Mouse (Mus musculus): Measurements from ENCODE around the gene Tie1.
"Not testable (repeated sequence)": the region's sequence is repeated elsewhere in the genome, so short reads cannot be mapped to it uniquely, and the experiment has no call there.

Gene Tie1

DNA sequence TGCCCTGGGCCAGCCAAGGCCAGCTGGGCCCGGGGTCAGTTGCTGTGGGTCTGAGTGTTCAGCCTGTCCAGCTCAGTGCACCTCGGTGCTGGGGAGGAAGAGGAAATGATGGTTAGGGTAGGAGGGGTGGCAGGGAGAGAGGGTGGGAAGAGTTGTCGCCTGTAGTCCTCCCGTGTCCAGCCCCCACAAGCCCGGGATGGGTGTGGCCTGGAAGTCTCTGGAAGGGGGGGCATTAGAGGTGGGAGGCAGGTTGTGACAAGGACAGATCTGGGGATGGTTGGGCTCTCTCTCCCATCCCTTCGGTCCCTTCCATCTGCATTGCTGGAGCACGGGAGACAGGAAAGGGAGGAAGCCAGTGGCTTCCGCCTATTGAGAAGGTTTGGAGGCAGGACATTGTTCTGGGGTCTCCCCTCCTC lies at the start of gene Tie1:
Gene Tie1, minus strand, starts transcription at position 345 of the 416 bp plus-strand sequence.
- no peak for DNase-seq

GRCm38 (mm10) chr4:118537801-118538200 lies 47.9 kb upstream of the Tie1 start:
- no peak for DNase-seq

- DNase-seq, result no peak
These were observed 45.7 kb upstream of the Tie1 start for GRCm38 (mm10) chr4:118535610-118536009.

GRCm38 (mm10) chr4:118533605-118534004 lies 43.7 kb upstream of the Tie1 start:
- DNase-seq, result no peak

GRCm38 (mm10) chr4:118533156-118533555 lies 43.3 kb upstream of the Tie1 start:
- DNase-seq, result no peak

DNA sequence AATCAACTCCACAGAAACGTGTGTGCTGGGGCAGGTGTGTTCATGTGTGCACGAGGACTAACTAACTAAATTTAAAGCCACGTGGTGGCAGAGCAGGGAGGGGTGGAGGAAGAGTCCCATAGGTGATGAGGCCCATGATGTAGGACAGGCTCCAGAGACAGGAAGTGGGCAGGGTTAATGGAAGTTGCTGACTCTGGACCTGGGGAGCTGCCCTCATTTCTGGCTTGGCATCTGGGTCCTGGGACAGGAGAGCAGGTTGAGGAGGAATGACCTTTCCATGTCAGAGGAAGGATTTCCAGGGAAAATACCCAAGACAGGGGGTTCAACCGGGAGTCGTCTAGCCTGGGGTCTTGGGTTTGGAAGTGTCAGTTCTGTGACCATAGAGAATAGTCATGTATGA lies 42.8 kb upstream of the Tie1 start:
- no peak for DNase-seq

GRCm38 (mm10) chr4:118527720-118528119 lies 37.9 kb upstream of the Tie1 start:
- DNase-seq, result no peak

- no peak for DNase-seq
These were observed 37.4 kb upstream of the Tie1 start for GRCm38 (mm10) chr4:118527335-118527681.

DNA sequence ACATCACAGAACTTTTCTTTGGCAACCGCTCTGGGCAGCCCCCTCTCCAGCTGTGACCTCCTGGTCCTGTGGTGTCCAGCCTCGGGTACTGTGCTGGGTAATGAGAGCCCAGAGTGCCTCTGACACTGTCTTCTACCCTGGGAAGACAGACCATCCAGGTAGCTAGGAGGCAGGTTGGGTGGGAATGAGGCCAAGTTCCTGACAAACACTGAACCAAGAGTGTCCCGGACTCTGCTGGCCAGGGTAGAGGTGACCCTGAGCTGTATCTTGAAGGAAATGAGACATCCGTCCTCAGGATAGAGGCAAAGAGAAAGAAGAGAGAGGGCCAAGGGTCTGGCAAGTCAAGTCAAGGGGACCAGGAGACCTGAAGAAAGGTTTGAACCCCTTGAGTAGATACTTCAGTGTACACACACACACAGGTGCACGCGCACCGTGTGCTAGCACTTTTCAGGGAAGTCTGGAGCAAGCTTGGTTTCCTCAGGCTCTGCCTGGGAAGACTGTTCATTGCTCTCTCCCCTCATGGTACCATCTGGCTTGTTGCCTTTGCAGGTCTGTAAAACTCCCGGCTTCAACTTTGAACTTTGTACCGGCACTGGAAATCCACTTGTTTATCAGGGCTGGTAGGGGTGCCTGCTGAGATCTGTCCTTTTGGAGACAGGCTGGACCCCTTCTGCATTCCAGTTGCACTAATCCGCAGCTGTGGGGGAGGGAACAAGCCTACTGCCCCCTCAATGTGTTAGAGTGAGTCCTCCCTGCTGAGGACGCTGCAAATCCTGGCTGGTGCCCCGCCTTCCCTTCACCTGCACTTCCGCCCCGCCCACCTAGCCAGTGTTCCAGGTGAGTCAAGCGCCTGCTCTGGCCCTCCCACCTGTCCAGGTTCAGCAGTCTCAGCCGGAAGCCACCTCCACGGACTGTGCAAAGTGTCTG lies 36.8 kb upstream of the Tie1 start, which contains the start of gene 2610528J11Rik:
Gene 2610528J11Rik, plus strand, starts transcription at position 592 of the 927 bp plus-strand sequence.
- DNase-seq, result no peak

GRCm38 (mm10) chr4:118525779-118526178 lies 35.9 kb upstream of the Tie1 start:
- DNase-seq, result no peak

DNA sequence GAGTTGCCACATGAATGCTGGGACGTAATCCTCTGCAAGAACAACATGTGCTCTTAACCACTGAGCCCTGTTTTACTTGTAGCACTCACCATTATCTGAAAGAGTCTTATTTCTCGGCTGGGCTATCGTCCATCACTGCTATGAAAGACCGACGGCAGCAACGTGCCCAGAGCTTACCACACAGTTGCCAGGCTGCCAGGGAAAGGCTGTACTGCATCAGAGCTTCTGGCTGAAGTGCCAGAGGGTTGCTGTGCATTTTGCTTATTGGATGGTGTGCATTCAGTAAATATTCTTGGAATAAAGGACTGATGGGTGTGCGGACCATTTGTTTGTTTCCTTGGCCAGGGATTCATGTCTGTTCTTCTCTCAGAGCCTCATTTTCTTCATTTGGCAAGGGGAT lies 34.1 kb upstream of the Tie1 start:
- DNase-seq, result no peak

DNA sequence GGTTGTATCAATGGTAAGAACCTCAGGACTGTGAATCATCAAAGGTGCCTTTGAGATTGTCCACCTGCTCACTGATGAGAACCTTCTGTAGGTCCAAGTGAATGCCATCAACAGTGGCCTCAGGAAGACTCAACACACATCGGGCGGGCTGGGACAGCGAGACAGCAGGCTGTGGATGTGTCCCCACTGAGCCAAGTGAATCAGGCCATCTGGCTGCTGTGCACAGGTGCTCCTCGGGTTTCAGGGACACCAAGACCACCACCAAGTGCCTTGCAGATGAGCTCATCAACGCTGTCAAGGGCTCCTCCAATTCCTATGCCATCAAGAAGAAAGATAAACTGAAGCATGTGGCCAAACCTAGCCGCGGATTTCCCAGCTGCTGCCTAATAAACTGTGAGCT lies 32.4 kb upstream of the Tie1 start:
- DNase-seq, result no peak

DNA sequence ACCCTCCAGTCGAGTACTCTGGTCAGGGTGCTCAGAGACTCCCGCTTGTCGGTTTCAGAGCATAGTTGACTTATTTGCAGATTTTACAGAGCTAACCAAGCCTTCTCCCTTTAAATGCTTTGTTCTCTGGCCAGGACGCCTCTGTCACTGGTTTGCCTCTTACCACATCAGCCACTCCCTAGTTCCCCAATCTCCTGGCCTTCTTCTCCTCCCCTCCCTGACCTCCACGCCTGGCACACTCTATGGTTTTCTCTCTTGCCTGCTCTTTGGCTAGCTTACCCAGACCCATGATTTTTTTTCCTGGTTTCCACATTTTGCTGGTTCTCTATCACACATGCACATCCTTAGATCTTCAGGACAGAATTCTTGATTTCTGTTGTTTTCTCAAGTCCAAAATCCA lies 28.3 kb upstream of the Tie1 start:
- DNase-seq, result no peak

DNA sequence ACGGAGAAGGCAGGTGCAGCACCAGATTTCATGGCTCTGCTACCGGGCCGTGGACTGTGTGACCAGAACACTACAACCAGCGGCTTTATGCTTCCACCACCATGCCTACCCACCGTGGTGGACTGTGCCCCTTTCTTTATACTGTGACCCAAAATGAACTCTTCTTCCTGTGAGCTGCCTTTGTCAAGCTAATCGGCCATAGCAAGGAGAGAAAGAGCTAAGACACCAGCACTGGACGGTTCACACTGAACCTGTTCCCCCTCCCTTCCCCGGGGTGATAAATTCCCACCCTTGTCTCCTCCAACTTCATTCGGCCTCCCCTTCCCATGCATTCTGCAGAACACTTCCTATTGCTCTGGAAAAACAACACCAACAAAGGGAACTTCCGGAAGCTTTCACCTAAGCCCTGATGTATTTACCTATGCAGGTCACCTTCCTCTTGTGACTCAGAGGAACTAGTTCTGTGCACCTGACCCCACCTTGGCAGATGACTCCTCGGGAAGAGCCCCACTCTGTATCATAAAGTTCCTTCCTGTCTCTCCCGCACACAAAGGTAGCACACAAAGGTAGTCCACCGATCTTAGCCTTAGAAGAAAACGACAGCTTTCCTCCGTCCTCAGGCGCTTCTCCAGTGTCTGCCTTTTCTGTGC lies 27.8 kb upstream of the Tie1 start:
- DNase-seq, result no peak

- no peak for DNase-seq
These were observed 27.0 kb upstream of the Tie1 start for GRCm38 (mm10) chr4:118516699-118517496.

DNA sequence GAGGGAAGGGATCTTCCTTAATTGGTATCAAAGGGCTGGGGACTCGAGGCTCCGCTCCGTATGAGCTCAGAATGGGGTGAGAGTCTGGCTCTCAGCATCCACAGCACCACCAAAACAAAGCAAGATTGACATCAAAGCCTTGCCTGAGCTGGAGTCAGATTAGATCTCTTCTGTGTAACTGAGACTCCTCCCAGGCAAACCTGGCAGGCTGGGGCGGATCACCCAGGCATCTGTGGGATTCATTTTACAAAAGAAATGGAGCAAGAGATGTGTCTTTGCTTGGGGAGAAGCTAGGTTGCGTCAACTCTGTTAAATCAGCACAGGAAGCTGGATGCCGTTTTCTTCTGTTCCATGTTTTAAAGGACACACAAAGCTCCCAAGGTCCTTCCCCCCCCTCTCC lies 19.2 kb upstream of the Tie1 start:
- DNase-seq, result no peak

- DNase-seq, result not testable (repeated sequence)
These were observed 17.3 kb upstream of the Tie1 start for GRCm38 (mm10) chr4:118507171-118507570.

DNA sequence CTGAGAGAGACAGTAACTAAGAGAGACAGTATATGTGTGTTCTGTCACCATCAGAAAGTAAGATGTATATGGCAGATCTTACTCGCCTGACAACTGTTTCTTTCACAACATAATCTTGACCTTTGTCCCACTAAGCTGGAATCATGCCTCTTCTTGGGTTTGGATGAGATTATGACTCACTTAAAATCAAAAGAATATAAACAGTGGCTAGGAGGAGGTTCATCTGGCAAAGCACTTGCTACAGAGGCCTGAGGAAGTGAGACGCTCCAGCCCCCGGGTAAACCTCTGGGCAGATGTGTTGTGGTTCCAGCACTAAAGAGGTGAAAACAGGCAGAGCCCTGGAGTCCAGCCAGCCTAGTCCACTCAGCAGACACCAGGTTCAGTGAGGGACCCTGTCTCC lies 15.7 kb upstream of the Tie1 start:
- DNase-seq, result no peak

- no peak for DNase-seq
These were observed 10.9 kb upstream of the Tie1 start for GRCm38 (mm10) chr4:118500792-118501191.

- no peak for DNase-seq
These were observed 10.4 kb upstream of the Tie1 start for GRCm38 (mm10) chr4:118500171-118500724.

GRCm38 (mm10) chr4:118490461-118490860 lies 600 bp upstream of the Tie1 start:
- no peak for DNase-seq

DNA sequence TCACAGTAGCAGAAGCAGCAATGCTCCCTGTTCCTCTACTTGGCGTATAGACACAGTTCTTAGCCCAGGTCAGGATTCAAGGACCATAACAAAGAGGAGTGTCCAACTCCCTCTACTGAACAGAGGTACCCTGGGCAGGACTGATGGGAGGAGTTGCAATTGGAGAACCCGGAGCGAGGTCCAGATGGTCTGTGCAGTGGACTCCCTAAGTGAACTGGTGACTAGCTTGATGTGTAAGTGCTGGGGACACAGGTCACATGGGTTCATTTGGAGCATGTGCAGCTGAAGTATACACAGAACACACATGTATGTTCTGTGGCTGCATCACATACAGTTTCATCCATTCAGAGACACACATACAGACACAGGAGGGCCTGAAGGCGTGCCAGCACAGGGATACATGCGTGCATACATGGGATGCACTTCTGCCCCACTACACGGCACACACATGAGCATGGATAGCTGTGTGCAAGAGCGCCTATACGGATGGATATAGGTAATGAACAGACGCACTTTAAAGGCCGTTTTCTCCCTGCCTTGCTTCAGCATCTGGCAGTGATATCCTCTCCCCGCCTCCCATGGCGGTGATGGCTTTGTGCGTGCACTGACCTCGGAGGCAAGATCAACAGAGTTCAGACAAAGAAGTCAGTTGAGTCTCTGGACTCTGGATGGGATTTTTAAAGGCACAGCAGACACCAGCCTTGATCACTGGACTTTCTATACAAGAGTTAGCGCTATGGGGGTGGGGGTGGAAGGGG lies 12.9 kb downstream of the Tie1 start:
- no peak for DNase-seq
